Mouse (Mus musculus): ENCODE measurements at regions not wholly inside any gene's neighbourhood (a gene's known extent, or its start where the extent isn't known, plus 50 kb on each side); places are given as distances from the start of the nearest gene placed in this dataset.

DNA sequence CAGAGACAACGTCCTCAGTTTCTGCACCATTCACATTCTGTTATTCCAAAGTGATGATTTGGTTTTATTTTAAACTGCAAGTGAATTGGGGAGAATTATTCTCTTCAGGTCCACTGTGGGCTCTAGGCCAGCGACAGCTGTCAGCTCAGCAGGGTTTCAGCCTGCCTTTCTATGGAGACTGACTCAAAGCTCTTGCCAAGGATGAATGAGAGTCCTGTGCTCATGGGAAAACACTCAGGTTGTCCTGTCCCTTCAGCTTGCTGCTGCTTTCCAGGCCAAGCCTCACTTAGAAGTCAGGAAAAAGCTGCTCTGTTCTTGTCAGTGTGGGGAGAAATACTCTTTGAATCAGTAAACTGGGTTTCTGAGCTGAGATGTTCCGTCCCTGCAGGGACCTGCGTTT lies 2191.1 kb downstream of the 9330182O14Rik start:
- WGBS = 65% methylated on average over 4 of the region's 4 CpGs
- no peak overlapping the region for H3K9ac ChIP-seq (replicated peaks; ENCODE audit: low read depth)
- H3K4me3 ChIP-seq (ENCODE audit: low read depth, low read length) = no peak overlapping the region
- DNase-seq (ENCODE audit: low spot score) = no peak
- no peaks in the 10 kb centered on the region for H3K27me3 ChIP-seq (replicated peaks; ENCODE audit: insufficient read depth, low read length)
- H3K9me3 ChIP-seq (ENCODE audit: low read length) = no peaks in the 10 kb centered on the region
- H3K4me2 ChIP-seq (replicated peaks; ENCODE audit: low read depth, low read length) = no peak overlapping the region
- ATAC-seq = no peak
- H3K27ac ChIP-seq (ENCODE audit: low read length) = no peak overlapping the region
- no peak for TF ChIP-seq EP300 (IDR thresholded peaks at IDR 0.05)
- no peak for TF ChIP-seq CTCF (IDR thresholded peaks at IDR 0.05)
- no peaks in the 10 kb centered on the region for H3K4me1 ChIP-seq (ENCODE audit: insufficient read depth, low read depth, low read length)
- no peaks in the 10 kb centered on the region for H3K36me3 ChIP-seq (ENCODE audit: insufficient read depth, low read length)

DNA sequence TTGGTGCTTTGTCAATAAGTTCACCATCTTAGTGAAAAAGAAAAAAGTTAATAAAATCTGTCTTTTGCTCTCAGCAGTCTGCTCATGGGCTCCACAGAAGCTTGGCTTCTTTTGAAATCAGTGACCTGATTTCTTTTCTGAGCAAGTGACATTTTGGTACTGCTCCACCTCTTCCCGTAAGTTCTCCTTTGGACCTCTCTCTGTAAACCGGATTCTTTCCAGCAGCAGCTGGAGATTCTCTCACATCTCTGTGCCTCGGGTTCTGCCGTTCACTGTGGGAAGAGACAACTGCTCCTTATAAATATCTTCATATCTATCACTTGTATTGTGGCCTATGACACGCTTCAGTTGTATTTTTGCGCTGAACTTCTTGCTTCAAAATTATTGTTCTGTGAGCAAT lies 2194.4 kb downstream of the 9330182O14Rik start:
- Histone ChIP-seq H3K9me3 (ENCODE audit: low read length) (no peaks in the 10 kb centered on the region), H3K4me2 (replicated peaks; ENCODE audit: low read depth, low read length) (no peak overlapping the region), H3K27me3 (replicated peaks; ENCODE audit: insufficient read depth, low read length) (no peaks in the 10 kb centered on the region), H3K4me1 (ENCODE audit: insufficient read depth, low read depth, low read length) (no peaks in the 10 kb centered on the region), H3K27ac (ENCODE audit: low read length) (no peak overlapping the region), H3K9ac (replicated peaks; ENCODE audit: low read depth) (no peak overlapping the region), H3K36me3 (ENCODE audit: insufficient read depth, low read length) (no peaks in the 10 kb centered on the region), H3K4me3 (ENCODE audit: low read depth, low read length) (no peak overlapping the region)
- ATAC-seq (no peak), DNase-seq (ENCODE audit: low spot score) (no peak)
- WGBS = 61% methylated on average over 6 of the region's 6 CpGs
- TF ChIP-seq CTCF (IDR thresholded peaks at IDR 0.05) (no peak), EP300 (IDR thresholded peaks at IDR 0.05) (no peak)

DNA sequence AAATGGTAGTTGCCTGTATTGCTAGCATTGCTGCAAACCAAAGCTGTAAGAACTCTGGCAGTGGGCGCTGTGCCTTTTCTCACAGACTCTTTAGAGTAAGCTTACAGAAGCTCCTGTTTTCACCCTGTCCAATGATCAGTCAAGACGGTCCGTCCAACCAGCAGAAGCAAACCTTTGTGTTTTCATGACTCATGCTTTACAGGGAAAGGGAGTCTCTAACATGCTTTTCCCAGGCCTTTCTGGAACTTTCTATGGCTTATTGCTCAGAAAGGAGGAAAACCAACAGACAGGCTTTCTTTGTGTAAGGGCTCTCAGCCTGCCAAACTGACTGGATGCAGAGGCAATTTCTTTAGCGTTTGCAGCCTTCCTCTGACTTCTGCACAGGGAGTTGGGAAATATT lies 2195.6 kb downstream of the 9330182O14Rik start:
- TF ChIP-seq EP300 (IDR thresholded peaks at IDR 0.05) (no peak), CTCF (IDR thresholded peaks at IDR 0.05) (no peak)
- 59% methylated on average over 4 of the region's 4 CpGs for WGBS
- ATAC-seq (no peak), DNase-seq (ENCODE audit: low spot score) (peak; percentile 31)
- H3K9ac ChIP-seq (replicated peaks; ENCODE audit: low read depth) = no peak overlapping the region
- H3K27me3 ChIP-seq (replicated peaks; ENCODE audit: insufficient read depth, low read length) = no peaks in the 10 kb centered on the region
- H3K9me3 ChIP-seq (ENCODE audit: low read length) = no peaks in the 10 kb centered on the region
- H3K4me3 ChIP-seq (ENCODE audit: low read depth, low read length) = no peak overlapping the region
- H3K36me3 ChIP-seq (ENCODE audit: insufficient read depth, low read length) = no peaks in the 10 kb centered on the region
- H3K4me1 ChIP-seq (ENCODE audit: insufficient read depth, low read depth, low read length) = no peaks in the 10 kb centered on the region
- H3K4me2 ChIP-seq (replicated peaks; ENCODE audit: low read depth, low read length) = no peak overlapping the region
- H3K27ac ChIP-seq (ENCODE audit: low read length) = no peak overlapping the region

DNA sequence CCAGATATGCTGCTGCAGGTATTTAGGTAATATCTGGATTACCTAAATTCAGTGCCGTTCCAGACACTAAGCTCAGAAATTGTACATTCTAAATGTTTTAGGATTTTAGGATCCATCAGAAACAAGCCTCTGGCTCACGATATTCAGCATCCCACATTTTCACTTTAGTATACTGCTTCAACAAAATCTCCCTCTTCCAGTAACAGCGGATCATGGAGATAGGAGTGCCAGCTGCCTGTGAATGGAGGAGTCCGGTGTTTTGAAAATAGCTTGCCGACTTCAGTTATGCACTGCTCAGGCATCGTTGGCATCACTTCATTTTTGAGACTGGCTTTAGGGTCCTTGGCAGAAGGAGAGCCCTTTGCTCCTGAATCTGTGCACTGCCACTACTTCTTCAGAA lies 2199.5 kb downstream of the 9330182O14Rik start:
- Histone ChIP-seq H3K4me1 (ENCODE audit: insufficient read depth, low read depth, low read length) (no peaks in the 10 kb centered on the region), H3K4me2 (replicated peaks; ENCODE audit: low read depth, low read length) (no peak overlapping the region), H3K9ac (replicated peaks; ENCODE audit: low read depth) (no peak overlapping the region), H3K27me3 (replicated peaks; ENCODE audit: insufficient read depth, low read length) (no peaks in the 10 kb centered on the region), H3K4me3 (ENCODE audit: low read depth, low read length) (no peak overlapping the region), H3K9me3 (ENCODE audit: low read length) (no peaks in the 10 kb centered on the region), H3K27ac (ENCODE audit: low read length) (no peak overlapping the region), H3K36me3 (ENCODE audit: insufficient read depth, low read length) (no peaks in the 10 kb centered on the region)
- TF ChIP-seq CTCF (IDR thresholded peaks at IDR 0.05) = no peak
- no peak for TF ChIP-seq EP300 (IDR thresholded peaks at IDR 0.05)
- WGBS = 86% methylated on average over 6 of the region's 6 CpGs
- ATAC-seq = no peak
- DNase-seq (ENCODE audit: low spot score) = no peak

DNA sequence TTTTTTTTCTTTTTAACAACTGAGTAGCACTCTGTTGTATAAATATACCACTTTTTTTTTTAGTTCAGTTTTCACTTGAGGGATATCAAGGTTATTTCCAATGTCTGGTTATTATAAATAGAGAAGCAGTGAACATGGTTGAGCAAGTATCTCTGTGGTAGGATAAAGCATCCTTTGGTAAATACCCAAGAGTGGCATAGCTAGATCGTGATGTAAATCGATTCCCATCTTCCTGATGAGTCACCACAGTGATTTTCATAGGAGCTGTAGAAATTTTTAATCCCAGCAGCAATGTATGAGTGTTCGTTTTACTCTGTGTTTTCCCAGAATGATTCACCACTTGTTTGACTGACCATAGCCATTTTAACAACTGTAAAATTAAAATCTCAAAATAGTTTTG lies 2212.0 kb downstream of the 9330182O14Rik start:
- no peaks in the 10 kb centered on the region for H3K27me3 ChIP-seq (replicated peaks; ENCODE audit: insufficient read depth, low read length)
- no peaks in the 10 kb centered on the region for H3K4me1 ChIP-seq (ENCODE audit: insufficient read depth, low read depth, low read length)
- no peaks in the 10 kb centered on the region for H3K9me3 ChIP-seq (ENCODE audit: low read length)
- H3K4me3 ChIP-seq (ENCODE audit: low read depth, low read length) = no peak overlapping the region
- H3K9ac ChIP-seq (replicated peaks; ENCODE audit: low read depth) = no peak overlapping the region
- ATAC-seq (no peak), DNase-seq (ENCODE audit: low spot score) (no peak)
- WGBS = 79% methylated on average over 3 of the region's 3 CpGs
- no peak overlapping the region for H3K4me2 ChIP-seq (replicated peaks; ENCODE audit: low read depth, low read length)
- H3K27ac ChIP-seq (ENCODE audit: low read length) = no peak overlapping the region
- no peaks in the 10 kb centered on the region for H3K36me3 ChIP-seq (ENCODE audit: insufficient read depth, low read length)
- no peak for TF ChIP-seq CTCF (IDR thresholded peaks at IDR 0.05)
- TF ChIP-seq EP300 (IDR thresholded peaks at IDR 0.05) = no peak

DNA sequence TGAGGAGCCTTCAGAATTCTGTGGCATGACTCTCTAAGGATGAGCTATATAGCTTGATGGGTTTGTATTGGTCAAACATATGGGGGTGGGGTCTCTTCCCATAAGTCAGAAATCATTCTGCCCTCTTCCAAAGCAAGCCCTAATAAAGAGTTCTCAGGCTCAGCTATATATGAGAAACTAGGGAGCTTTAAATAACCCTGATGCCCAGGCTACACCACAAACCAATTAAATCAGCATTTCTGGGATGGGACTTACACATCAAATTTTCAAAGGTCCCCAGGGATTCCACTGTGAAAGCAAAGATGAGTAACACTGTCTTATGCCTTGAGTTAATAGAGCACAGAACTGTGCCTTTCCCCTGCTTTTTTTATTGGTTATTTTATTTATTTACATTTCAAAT lies 2227.7 kb downstream of the 9330182O14Rik start:
- H3K36me3 ChIP-seq (ENCODE audit: insufficient read depth, low read length) = no peaks in the 10 kb centered on the region
- H3K4me3 ChIP-seq (ENCODE audit: low read depth, low read length) = no peak overlapping the region
- no peak for TF ChIP-seq CTCF (IDR thresholded peaks at IDR 0.05)
- no peak for TF ChIP-seq EP300 (IDR thresholded peaks at IDR 0.05)
- no peaks in the 10 kb centered on the region for H3K4me1 ChIP-seq (ENCODE audit: insufficient read depth, low read depth, low read length)
- no peak for DNase-seq (ENCODE audit: low spot score)
- H3K9ac ChIP-seq (replicated peaks; ENCODE audit: low read depth) = no peak overlapping the region
- H3K9me3 ChIP-seq (ENCODE audit: low read length) = no peaks in the 10 kb centered on the region
- no peak overlapping the region for H3K27ac ChIP-seq (ENCODE audit: low read length)
- no peaks in the 10 kb centered on the region for H3K27me3 ChIP-seq (replicated peaks; ENCODE audit: insufficient read depth, low read length)
- no peak for ATAC-seq
- no peak overlapping the region for H3K4me2 ChIP-seq (replicated peaks; ENCODE audit: low read depth, low read length)

DNA sequence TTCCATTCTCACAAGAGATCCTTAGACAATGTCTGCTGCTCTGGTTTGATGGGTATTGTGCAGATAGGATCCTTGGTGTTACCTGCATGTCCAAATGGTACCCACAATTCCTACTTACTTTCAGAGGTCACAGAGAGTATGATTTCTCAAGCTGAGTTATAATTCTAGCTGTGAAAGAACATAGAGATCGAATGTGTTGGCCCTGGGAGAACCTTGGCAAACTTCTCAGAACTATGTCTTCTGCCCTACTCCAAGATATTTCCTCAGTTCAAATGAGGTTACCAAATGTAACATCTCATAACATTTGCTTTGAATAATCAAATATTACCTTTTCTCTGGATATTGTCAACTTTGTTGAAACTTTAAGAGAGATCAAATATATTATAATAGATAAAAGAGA lies 2230.8 kb downstream of the 9330182O14Rik start:
- no peaks in the 10 kb centered on the region for H3K27me3 ChIP-seq (replicated peaks; ENCODE audit: insufficient read depth, low read length)
- no peaks in the 10 kb centered on the region for H3K4me1 ChIP-seq (ENCODE audit: insufficient read depth, low read depth, low read length)
- whole genome bisulfite sequencing = 64% methylated on average over 1 of the region's 1 CpGs
- DNase-seq (ENCODE audit: low spot score) (no peak), ATAC-seq (no peak)
- H3K27ac ChIP-seq (ENCODE audit: low read length) = no peak overlapping the region
- H3K36me3 ChIP-seq (ENCODE audit: insufficient read depth, low read length) = no peaks in the 10 kb centered on the region
- H3K4me3 ChIP-seq (ENCODE audit: low read depth, low read length) = no peak overlapping the region
- H3K4me2 ChIP-seq (replicated peaks; ENCODE audit: low read depth, low read length) = no peak overlapping the region
- H3K9ac ChIP-seq (replicated peaks; ENCODE audit: low read depth) = no peak overlapping the region
- no peaks in the 10 kb centered on the region for H3K9me3 ChIP-seq (ENCODE audit: low read length)
- no peak for TF ChIP-seq EP300 (IDR thresholded peaks at IDR 0.05)
- TF ChIP-seq CTCF (IDR thresholded peaks at IDR 0.05) = no peak
